Mouse (Mus musculus): ENCODE data around the gene Prss57.

GRCm38 (mm10) chr10:79817111-79817510, 26.4 kb upstream of the Prss57 start:
- peak; percentile 62 for TF ChIP-seq CTCF (IDR thresholded peaks at IDR 0.05)
- TF ChIP-seq EP300 (IDR thresholded peaks at IDR 0.05): no peak

All from lung, postnatal 0 days (tissue).